Mouse (Mus musculus): ENCODE measurements around the gene Ascc2.

DNA sequence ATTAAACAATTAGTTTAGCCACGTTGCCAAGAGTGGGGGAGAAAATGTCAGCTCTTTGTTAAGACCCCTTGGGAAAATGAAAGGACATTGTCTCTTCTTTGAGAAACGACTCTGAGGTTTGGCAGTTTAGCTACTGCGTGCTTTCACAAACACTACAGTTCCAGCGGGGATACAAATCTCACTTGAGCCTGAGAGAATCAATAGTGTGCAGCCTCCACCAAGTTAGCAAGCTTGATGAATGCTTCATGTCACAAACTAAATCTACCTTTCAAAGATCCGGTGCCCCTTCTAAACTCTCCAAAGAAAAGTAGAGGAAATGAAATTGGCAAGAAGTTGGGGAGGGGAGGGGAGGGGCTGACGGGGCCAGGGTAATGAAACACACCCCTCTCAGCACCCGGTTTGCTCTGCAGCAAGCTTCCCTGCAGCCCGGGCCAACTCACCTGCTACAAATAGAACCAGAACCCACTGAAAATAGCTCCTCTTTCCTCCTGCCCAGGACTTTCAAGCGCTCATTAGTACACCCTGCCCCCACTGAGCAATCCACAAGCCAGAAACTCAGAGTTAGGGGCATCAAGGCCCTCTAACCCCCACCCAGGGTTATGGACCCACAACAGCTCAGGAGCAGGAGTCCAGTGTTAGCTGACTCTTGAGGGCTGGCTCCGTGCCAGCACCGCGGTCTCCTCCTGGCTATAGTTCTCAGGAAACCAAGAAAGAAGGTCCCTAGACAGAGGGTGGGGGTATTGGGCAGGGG lies 34.7 kb upstream of the Ascc2 start:
- no peak for TF ChIP-seq CTCF (conservative IDR thresholded peaks at IDR 0.05; ENCODE audit: insufficient read depth, insufficient read length, low read depth, low read length)
- no peak for TF ChIP-seq POLR2A (IDR thresholded peaks at IDR 0.05; ENCODE audit: low read depth, low read length)
